In genomic region chr11:86769884-86770283, GRCm38 (mm10) we compare ENCODE assay signal across 11 mouse cellular contexts.
"Had no signal": no experiment of that assay in that cellular context is flagged by ENCODE, and none has a peak within 500 bp of the region (broad histone marks: within the 10 kb centered on the region; RNA-seq: fewer than 3 reads in every experiment).

No protein-coding gene starts in this region.

- H3K4me1 ChIP-seq: limb, embryonic 15.5 days; liver, embryonic 12.5 days; megakaryocyte, embryonic 14.5 days; midbrain, embryonic 15.5 days; neural tube, embryonic 12.5 days had no signal

- H3K27me3 ChIP-seq: limb, embryonic 15.5 days; liver, embryonic 12.5 days; megakaryocyte, embryonic 14.5 days; midbrain, embryonic 15.5 days; neural tube, embryonic 12.5 days had no signal

- DNase-seq: kidney, adult 18-20 months; thymus, postnatal 4 days had no signal

- H3K4me3 ChIP-seq: left cerebral cortex, adult 2 months; limb, embryonic 15.5 days; liver, embryonic 12.5 days; megakaryocyte, embryonic 14.5 days; midbrain, embryonic 15.5 days; neural tube, embryonic 12.5 days had no signal

- H3K27ac ChIP-seq: hindbrain, postnatal 0 days; left cerebral cortex, adult 2 months; limb, embryonic 15.5 days; liver, embryonic 12.5 days; macrophage; midbrain, embryonic 15.5 days; neural tube, embryonic 12.5 days; stomach, postnatal 0 days had no signal
